Mouse (Mus musculus): ENCODE measurements around the gene Mars.
A peak's percentile ranks its signal among the peaks of the same experiment; 100 is the strongest.

The Mars gene

GRCm38 (mm10) chr10:127286730-127287129, 24.9 kb downstream of the Mars start:
- DNase-seq (ENCODE audit: extremely low spot score): no peak

- DNase-seq (ENCODE audit: extremely low spot score): no peak
Observed at GRCm38 (mm10) chr10:127286194-127286593, 25.4 kb downstream of the Mars start.

GRCm38 (mm10) chr10:127285644-127286043, 25.9 kb downstream of the Mars start:
- no peak for DNase-seq (ENCODE audit: extremely low spot score)

GRCm38 (mm10) chr10:127284724-127285500, 26.7 kb downstream of the Mars start:
- DNase-seq (ENCODE audit: extremely low spot score): no peak

GRCm38 (mm10) chr10:127284105-127284622, 27.4 kb downstream of the Mars start:
- DNase-seq (ENCODE audit: extremely low spot score): no peak

GRCm38 (mm10) chr10:127282620-127283215, 28.9 kb downstream of the Mars start:
- DNase-seq (ENCODE audit: extremely low spot score): no peak

GRCm38 (mm10) chr10:127281316-127281715, 30.3 kb downstream of the Mars start:
- DNase-seq (ENCODE audit: extremely low spot score): no peak

- DNase-seq (ENCODE audit: extremely low spot score): no peak
Observed at GRCm38 (mm10) chr10:127279730-127280129, 31.9 kb downstream of the Mars start.

- no peak for DNase-seq (ENCODE audit: extremely low spot score)
Observed at GRCm38 (mm10) chr10:127274261-127275022, 37.1 kb downstream of the Mars start.

GRCm38 (mm10) chr10:127272371-127272770, 39.2 kb downstream of the Mars start:
- no peak for DNase-seq (ENCODE audit: extremely low spot score)

GRCm38 (mm10) chr10:127269884-127270283, 41.7 kb downstream of the Mars start:
- no peak for DNase-seq (ENCODE audit: extremely low spot score)

GRCm38 (mm10) chr10:127269036-127269435, 42.5 kb downstream of the Mars start:
- no peak for DNase-seq (ENCODE audit: extremely low spot score)

- DNase-seq (ENCODE audit: extremely low spot score): no peak
Observed at GRCm38 (mm10) chr10:127268401-127268800, 43.2 kb downstream of the Mars start.

GRCm38 (mm10) chr10:127267318-127267717, 44.3 kb downstream of the Mars start:
- no peak for DNase-seq (ENCODE audit: extremely low spot score)

- DNase-seq (ENCODE audit: extremely low spot score): peak; percentile 95
Observed at GRCm38 (mm10) chr10:127266112-127267091, 45.2 kb downstream of the Mars start, which contains the start of gene Dctn2. Dctn2 (plus strand) TSS chr10:127266368.

- no peak for DNase-seq (ENCODE audit: extremely low spot score)
Observed at GRCm38 (mm10) chr10:127265727-127266111, 45.9 kb downstream of the Mars start.

GRCm38 (mm10) chr10:127264971-127265370, 46.6 kb downstream of the Mars start:
- DNase-seq (ENCODE audit: extremely low spot score): no peak

GRCm38 (mm10) chr10:127264336-127264735, 47.2 kb downstream of the Mars start:
- no peak for DNase-seq (ENCODE audit: extremely low spot score)

- DNase-seq (ENCODE audit: extremely low spot score): no peak
Observed at GRCm38 (mm10) chr10:127263631-127264030, 48.0 kb downstream of the Mars start.

GRCm38 (mm10) chr10:127262548-127263398, 48.8 kb downstream of the Mars start, which contains the start of gene Kif5a:
Kif5a (minus strand) TSS chr10:127263348.
- peak; percentile 62 for DNase-seq (ENCODE audit: extremely low spot score)
